Comparison of ENCODE assay signal across 21 mouse cellular contexts in the genomic region with DNA sequence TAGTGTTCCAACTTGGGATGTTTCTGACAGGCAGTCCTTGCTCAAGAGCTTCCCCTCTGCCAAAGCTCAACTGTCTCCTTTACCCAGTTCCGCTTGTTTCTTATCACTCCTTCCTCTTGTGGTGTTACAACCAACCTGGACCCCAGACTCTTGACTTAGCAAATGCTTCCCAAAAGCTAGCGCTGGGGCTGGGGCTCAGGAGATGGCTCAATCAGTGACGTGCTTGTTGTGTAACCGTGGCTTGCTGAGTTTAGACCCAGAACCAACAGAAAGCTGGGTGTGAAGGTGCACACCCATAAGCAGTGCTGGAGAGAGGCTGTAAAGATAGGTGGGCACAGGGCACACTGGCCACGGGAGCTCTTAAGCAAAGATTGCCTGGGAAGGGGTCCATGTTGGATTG. TPM values are rescaled to one million over a fixed set of nuclear protein-coding genes. Genes with fewer than 3 reads are reported as not detected.
DNase-seq lines count a peak whose midpoint lies in the region; ATAC-seq lines count a peak whose summit lies in the region.
"Had no signal": no experiment of that assay in that cellular context is flagged by ENCODE, and none has a peak within 500 bp of the region (broad histone marks: within the 10 kb centered on the region; RNA-seq: fewer than 3 reads in every experiment).

No protein-coding gene starts in this region.

- H3K9ac ChIP-seq in kidney, embryonic 14.5 days (ENCODE audit: low read depth, low read length), result no peak overlapping the region
- H3K9ac ChIP-seq: forebrain, embryonic 13.5 days had no signal

- H3K27ac ChIP-seq in kidney, embryonic 14.5 days (ENCODE audit: low read depth, low read length), result no peak overlapping the region
- H3K27ac ChIP-seq: forebrain, embryonic 13.5 days; heart, adult 2 months had no signal

- H3K27me3 ChIP-seq in kidney, embryonic 14.5 days (ENCODE audit: control insufficient read depth, insufficient read depth, low read length), result no peaks in the 10 kb centered on the region
- H3K27me3 ChIP-seq: forebrain, embryonic 13.5 days had no signal

- no peak overlapping the region for H3K4me2 ChIP-seq in kidney, embryonic 14.5 days (replicated peaks; ENCODE audit: low read depth, low read length)
- H3K4me2 ChIP-seq: forebrain, embryonic 13.5 days had no signal

- no peaks in the 10 kb centered on the region for H3K4me1 ChIP-seq in kidney, embryonic 14.5 days (ENCODE audit: control insufficient read depth, insufficient read depth, low read length)
- H3K4me1 ChIP-seq: forebrain, embryonic 13.5 days had no signal

- ATAC-seq in common myeloid progenitor, adult 5-6 weeks (replicated peaks; ENCODE audit: low read depth, poor library complexity, severe bottlenecking), result peak; percentile 84
- ATAC-seq in megakaryocyte, adult 5-6 weeks (ENCODE audit: poor library complexity, severe bottlenecking), result peak; percentile 86
- no peak for ATAC-seq in kidney, embryonic 14.5 days (ENCODE audit: low FRiP score, low TSS enrichment)
- ATAC-seq: forebrain, embryonic 13.5 days; hindbrain, embryonic 16.5 days had no signal

- no peaks in the 10 kb centered on the region for H3K9me3 ChIP-seq in kidney, embryonic 14.5 days (ENCODE audit: control insufficient read depth, low read length)
- H3K9me3 ChIP-seq: forebrain, embryonic 13.5 days had no signal

- H3K4me3 ChIP-seq in kidney, embryonic 14.5 days (ENCODE audit: low read length), result no peak overlapping the region
- H3K4me3 ChIP-seq: erythroblast, embryonic 14.5 days; forebrain, embryonic 13.5 days; heart, adult 2 months; layer of hippocampus, adult 2 months had no signal

- DNase-seq in lung, postnatal 36 days, result peak; percentile 29
- DNase-seq in lung, postnatal 25 days (ENCODE audit: low spot score), result no peak
- DNase-seq in embryo, embryonic 11 days, result no peak
- no peak for DNase-seq in spleen, adult 12 weeks (ENCODE audit: low spot score)
- DNase-seq: adrenal gland, adult 8-10 months; cerebellum, adult 11-12 months; cerebellum, postnatal 36 days; gastrocnemius, postnatal 10 days; heart, adult 2 months; heart, postnatal 4 days; kidney, adult 2 months; kidney, postnatal 14 days; midbrain, embryonic 14.5 days; retina, postnatal 1 day had no signal

- 0 out of 2 replicates have a peak, but pooled peaks cover 4% of the 10 kb centered on the region for H3K36me3 ChIP-seq in kidney, embryonic 14.5 days (ENCODE audit: control insufficient read depth, insufficient read depth, low read length)

- WGBS in kidney, embryonic 14.5 days, result 88% methylated on average over 5 of the region's 5 CpGs

RNA-seq across cellular contexts. Expression of a gene that starts 23.7 kb away (rescaled TPM):
- 10.7 and 14.2 TPM in 2 replicates for total RNA-seq in common myeloid progenitor, adult 5-6 weeks (2017)
- total RNA-seq in megakaryocyte, adult 5-6 weeks (2015), result 24.8 and 30.7 TPM in 2 replicates
- 23.1 and 26.5 TPM in 2 replicates for total RNA-seq in megakaryocyte, adult 5-6 weeks (2017)
- polyA plus RNA-seq in kidney, embryonic 14.5 days (2014; fragmentation: Nextera tagmentation; extraction: Ambion mirVana), result 8.2 and 11.6 TPM in 2 replicates

RNA-seq across cellular contexts. Expression of a gene that starts 23.8 kb away (rescaled TPM):
- 12.2 and 16.4 TPM in 2 replicates for total RNA-seq in common myeloid progenitor, adult 5-6 weeks (2017)
- 11.3 and 14.6 TPM in 2 replicates for total RNA-seq in megakaryocyte, adult 5-6 weeks (2015)
- 8.7 and 15.4 TPM in 2 replicates for total RNA-seq in megakaryocyte, adult 5-6 weeks (2017)
- 20.6 and 35.0 TPM in 2 replicates for polyA plus RNA-seq in kidney, embryonic 14.5 days (2014; fragmentation: Nextera tagmentation; extraction: Ambion mirVana)
